Comparison of ENCODE assay signal across 8 mouse cellular contexts in genomic region chr4:137993821-137994561, GRCm38 (mm10). TPM values are rescaled to one million over a fixed set of nuclear protein-coding genes. Genes with fewer than 3 reads are reported as not detected.
DNase-seq lines count a peak whose midpoint lies in the region; ATAC-seq lines count a peak whose summit lies in the region.

No protein-coding gene starts in this region.

- no peaks in the 10 kb centered on the region for H3K27me3 ChIP-seq in embryonic facial prominence, embryonic 11.5 days (ENCODE audit: control insufficient read depth, insufficient read depth, low read length)
- no peaks in the 10 kb centered on the region for H3K27me3 ChIP-seq in heart, embryonic 14.5 days (ENCODE audit: control insufficient read depth, insufficient read depth, low read length)

- peaks cover 2% of the 10 kb centered on the region; the same call in 1 of the 2 replicates for H3K4me1 ChIP-seq in embryonic facial prominence, embryonic 11.5 days (ENCODE audit: control insufficient read depth, insufficient read depth, low read length)
- peaks cover 16 to 22% of the 10 kb centered on the region in 2 experiments for H3K4me1 ChIP-seq in heart, embryonic 14.5 days (ENCODE audit: control insufficient read depth in 2 of 2, insufficient read depth in 2 of 2, low read length in 2 of 2)

- under 1% methylated on average over 42 of the region's 60 CpGs for WGBS in embryonic facial prominence, embryonic 11.5 days
- WGBS in heart, embryonic 14.5 days, result 1% methylated on average over 26 of the region's 60 CpGs

- H3K4me2 ChIP-seq in embryonic facial prominence, embryonic 11.5 days (ENCODE audit: low read depth, low read length), result peak overlapping the region; percentile 85
- peak overlapping the region; percentile 85 for H3K4me2 ChIP-seq in heart, embryonic 14.5 days (ENCODE audit: low read length)

- peak overlapping the region; percentile 94 for H3K27ac ChIP-seq in embryonic facial prominence, embryonic 11.5 days (replicated peaks; ENCODE audit: low read depth, low read length)
- H3K27ac ChIP-seq in heart, embryonic 14.5 days (replicated peaks in 1 of 2; ENCODE audit: control insufficient read depth in 1 of 2, insufficient read depth in 1 of 2, low read depth in 2 of 2, low read length in 2 of 2), result peak overlapping the region; percentile 33 to 88

- peaks cover 3% of the 10 kb centered on the region for H3K36me3 ChIP-seq in embryonic facial prominence, embryonic 11.5 days (replicated peaks; ENCODE audit: control insufficient read depth, insufficient read depth, low read depth, low read length)
- H3K36me3 ChIP-seq in heart, embryonic 14.5 days (ENCODE audit: control insufficient read depth, insufficient read depth, low read length), result peaks cover 19% of the 10 kb centered on the region

- peak overlapping the region; percentile 99 for H3K4me3 ChIP-seq in embryonic facial prominence, embryonic 11.5 days (ENCODE audit: low read depth, low read length)
- H3K4me3 ChIP-seq in heart, embryonic 14.5 days (ENCODE audit: control insufficient read depth in 1 of 2, insufficient read depth in 1 of 2, low read depth in 1 of 2, low read length in 2 of 2), result peak overlapping the region; percentile 87 to 98

- peak overlapping the region; percentile 99 for H3K9ac ChIP-seq in embryonic facial prominence, embryonic 11.5 days (replicated peaks; ENCODE audit: low read length)
- peak overlapping the region; percentile 99 for H3K9ac ChIP-seq in heart, embryonic 14.5 days (ENCODE audit: low read length)

- no peaks in the 10 kb centered on the region for H3K9me3 ChIP-seq in embryonic facial prominence, embryonic 11.5 days (replicated peaks; ENCODE audit: control insufficient read depth, low read length)
- H3K9me3 ChIP-seq in heart, embryonic 14.5 days (ENCODE audit: control insufficient read depth, low read length), result no peaks in the 10 kb centered on the region

- no peak for ATAC-seq in embryonic facial prominence, embryonic 11.5 days (replicated peaks; ENCODE audit: insufficient number of reproducible peaks, low FRiP score, low TSS enrichment, low read depth)
- ATAC-seq in heart, embryonic 14.5 days (ENCODE audit: insufficient number of reproducible peaks, insufficient read depth, low FRiP score, low read depth), result no peak; the same call in 1 of the 2 replicates

- DNase-seq in CD4-positive helper T cell, adult 2 months (ENCODE audit: low read depth, low spot score), result peak; percentile 60
- peak; percentile 73 for DNase-seq in adrenal gland, adult 2 months
- peak; percentile 47 for DNase-seq in embryonic facial prominence, embryonic 11.5 days (ENCODE audit: low spot score)
- peak; percentile 49 to 64 for DNase-seq in kidney, postnatal 25 days
- peak; percentile 26 for DNase-seq in lung, postnatal 25 days (ENCODE audit: low spot score)
- peak; percentile 56 for DNase-seq in ovary, postnatal 36 days (ENCODE audit: low spot score)
- DNase-seq in urinary bladder, postnatal 25 days (ENCODE audit: low spot score), result peak; percentile 54

RNA-seq across cellular contexts. Expression of gene Eif4g3, which starts 1.2 kb away (rescaled TPM):
- 100 to 1,000 TPM in 1 of 2 experiments, 10 to 100 TPM in 1; 69.2 to 133 TPM for total RNA-seq in adrenal gland, adult 2 months (2021)
- polyA plus RNA-seq in adrenal gland, adult 2 months (2012; rRNA removed), result 113 and 181 TPM in 2 replicates
- 35.2 and 38.7 TPM in 2 replicates for polyA plus RNA-seq in embryonic facial prominence, embryonic 11.5 days (2014; fragmentation: Nextera tagmentation; extraction: Ambion mirVana)
- polyA plus RNA-seq in heart, embryonic 14.5 days (2014; fragmentation: Nextera tagmentation; extraction: Ambion mirVana), result 24.9 and 25.1 TPM in 2 replicates
